10 mouse cellular contexts compared by ENCODE assay signal in the genomic region with DNA sequence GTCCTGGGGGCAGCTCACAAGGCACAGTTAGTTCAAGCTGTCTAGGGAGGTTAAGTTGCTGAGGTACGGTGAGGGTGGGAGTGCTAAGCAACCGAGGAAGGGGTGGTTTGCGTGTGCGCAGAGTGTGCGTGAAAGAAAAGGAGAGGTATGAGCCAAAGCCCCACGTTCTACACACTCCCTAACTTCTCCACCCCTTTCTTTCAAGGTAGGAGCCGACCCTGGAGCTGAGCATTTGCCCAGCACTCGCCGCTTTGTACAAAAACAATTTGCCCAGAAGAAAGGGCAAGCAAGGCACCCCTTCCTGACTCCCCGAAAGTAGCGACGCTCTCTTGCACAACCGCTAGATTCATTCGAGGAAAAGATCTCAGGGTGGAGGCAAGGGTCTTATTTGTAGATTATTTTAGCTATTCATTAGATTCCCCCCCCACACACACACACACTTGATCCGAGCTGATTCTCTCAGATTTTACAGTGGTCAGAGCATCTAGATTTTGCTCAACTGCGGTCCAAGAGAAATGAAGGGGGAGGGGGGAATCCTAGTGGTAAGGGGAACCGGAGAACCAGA. TPM values are rescaled to one million over a fixed set of nuclear protein-coding genes. Genes with fewer than 3 reads are reported as not detected.
DNase-seq lines count a peak whose midpoint lies in the region; ATAC-seq and TF ChIP-seq lines count a peak whose summit lies in the region.
"Had no signal": no experiment of that assay in that cellular context is flagged by ENCODE, and none has a peak within 500 bp of the region (broad histone marks: within the 10 kb centered on the region; RNA-seq: fewer than 3 reads in every experiment).

No protein-coding gene starts in this region.

- H3K36me3 ChIP-seq in midbrain, embryonic 10.5 days = no peaks in the 10 kb centered on the region
- H3K36me3 ChIP-seq in midbrain, embryonic 13.5 days = no peaks in the 10 kb centered on the region
- no peaks in the 10 kb centered on the region for H3K36me3 ChIP-seq in intestine, embryonic 15.5 days
- no peaks in the 10 kb centered on the region for H3K36me3 ChIP-seq in stomach, embryonic 15.5 days

- peak overlapping the region; percentile 80 for H3K4me3 ChIP-seq in gastrocnemius, adult 2 months
- peak overlapping the region; percentile 52 for H3K4me3 ChIP-seq in midbrain, embryonic 10.5 days
- no peak overlapping the region for H3K4me3 ChIP-seq in midbrain, embryonic 13.5 days (replicated peaks)
- peak overlapping the region; percentile 34 for H3K4me3 ChIP-seq in intestine, embryonic 15.5 days (replicated peaks)
- peak overlapping the region; percentile 34 for H3K4me3 ChIP-seq in stomach, embryonic 15.5 days (replicated peaks)

- H3K9ac ChIP-seq in midbrain, embryonic 13.5 days (replicated peaks) = no peak overlapping the region; the same call in 1 of the 2 replicates
- no peak overlapping the region for H3K9ac ChIP-seq in intestine, embryonic 15.5 days
- no peak overlapping the region for H3K9ac ChIP-seq in stomach, embryonic 15.5 days

- H3K4me1 ChIP-seq in midbrain, embryonic 10.5 days = peaks cover 62% of the 10 kb centered on the region
- peaks cover 52% of the 10 kb centered on the region for H3K4me1 ChIP-seq in midbrain, embryonic 13.5 days (replicated peaks)
- peaks cover 38% of the 10 kb centered on the region for H3K4me1 ChIP-seq in intestine, embryonic 15.5 days (replicated peaks)
- H3K4me1 ChIP-seq in stomach, embryonic 15.5 days = peaks cover 23% of the 10 kb centered on the region

- no peak for TF ChIP-seq CTCF in gastrocnemius, adult 2 months (IDR thresholded peaks at IDR 0.05)

- no peaks in the 10 kb centered on the region for H3K9me3 ChIP-seq in midbrain, embryonic 10.5 days (replicated peaks)
- H3K9me3 ChIP-seq in midbrain, embryonic 13.5 days = no peaks in the 10 kb centered on the region
- no peaks in the 10 kb centered on the region for H3K9me3 ChIP-seq in intestine, embryonic 15.5 days
- no peaks in the 10 kb centered on the region for H3K9me3 ChIP-seq in stomach, embryonic 15.5 days

- intact Hi-C loops in gastrocnemius, adult 2 months (cut with DNase I) = loop anchor here (5.0 kb wide), 2 partner anchors 78 to 543 kb away; no protein-coding TSS in a partner anchor
- intact Hi-C loops in gastrocnemius, postnatal 14 days (cut with DNase I; ENCODE audit: low total_unique reads) = loop anchor here (5.0 to 10.0 kb wide), 3 partner anchors 121 to 293 kb away; no protein-coding TSS in a partner anchor

- H3K4me2 ChIP-seq in midbrain, embryonic 13.5 days (replicated peaks) = no peak overlapping the region; the same call in 1 of the 2 replicates
- H3K4me2 ChIP-seq in intestine, embryonic 15.5 days (replicated peaks) = peak overlapping the region; percentile 85
- peak overlapping the region; percentile 87 for H3K4me2 ChIP-seq in stomach, embryonic 15.5 days

- DNase-seq in gastrocnemius, adult 2 months = no peak
- DNase-seq in gastrocnemius, postnatal 4 days (ENCODE audit: low spot score in 2 of 2) = no peak
- DNase-seq in midbrain, embryonic 10.5 days (ENCODE audit: low spot score) = peak; percentile 24
- no peak for DNase-seq in thymus, postnatal 14 days
- no peak for DNase-seq in gastrocnemius, postnatal 14 days
- DNase-seq: cerebellum, adult 11-12 months; layer of hippocampus, adult 9-11 months had no signal

- peak overlapping the region; percentile 76 for H3K27ac ChIP-seq in gastrocnemius, adult 2 months
- H3K27ac ChIP-seq in midbrain, embryonic 10.5 days (replicated peaks) = no peak overlapping the region
- no peak overlapping the region for H3K27ac ChIP-seq in midbrain, embryonic 13.5 days
- H3K27ac ChIP-seq in intestine, embryonic 15.5 days = no peak overlapping the region
- H3K27ac ChIP-seq in stomach, embryonic 15.5 days = no peak overlapping the region

- no peak for ATAC-seq in midbrain, embryonic 13.5 days
- ATAC-seq in intestine, embryonic 15.5 days = no peak
- ATAC-seq in stomach, embryonic 15.5 days (ENCODE audit: insufficient read depth, low FRiP score, low read depth) = no peak

- WGBS in midbrain, embryonic 10.5 days = 1% methylated on average over 17 of the region's 17 CpGs
- 3% methylated on average over 17 of the region's 17 CpGs for WGBS in midbrain, embryonic 13.5 days
- WGBS in intestine, embryonic 15.5 days = 18% methylated on average over 17 of the region's 17 CpGs
- 16% methylated on average over 17 of the region's 17 CpGs for WGBS in stomach, embryonic 15.5 days

- H3K27me3 ChIP-seq in midbrain, embryonic 10.5 days (ENCODE audit: low read depth, poor library complexity, severe bottlenecking) = peaks cover 75% of the 10 kb centered on the region
- peaks cover 70% of the 10 kb centered on the region for H3K27me3 ChIP-seq in midbrain, embryonic 13.5 days
- H3K27me3 ChIP-seq in intestine, embryonic 15.5 days (replicated peaks) = peaks cover 29% of the 10 kb centered on the region
- H3K27me3 ChIP-seq in stomach, embryonic 15.5 days (replicated peaks) = peaks cover 19% of the 10 kb centered on the region; the same call in 1 of the 2 replicates

RNA-seq across cellular contexts. Expression of gene Ntf3, which starts 1.0 kb away (rescaled TPM):
- total RNA-seq in gastrocnemius, adult 2 months (2021) = 1 to 10 TPM; 1.4 to 2.4 TPM
- 1 to 10 TPM; 3.0 to 3.3 TPM for total RNA-seq in gastrocnemius, postnatal 4 days (2021)
- 4.6 and 5.3 TPM in 2 replicates for polyA plus RNA-seq in midbrain, embryonic 10.5 days (2016; fragmentation: Nextera tagmentation; extraction: Ambion mirVana)
- polyA plus RNA-seq in midbrain, embryonic 13.5 days (2015; fragmentation: Nextera tagmentation; extraction: Ambion mirVana) = 1.0 and 1.5 TPM in 2 replicates
- polyA plus RNA-seq in intestine, embryonic 15.5 days (2015; fragmentation: Nextera tagmentation; extraction: Ambion mirVana) = 6.5 and 7.8 TPM in 2 replicates
- polyA plus RNA-seq in stomach, embryonic 15.5 days (2015; fragmentation: Nextera tagmentation; extraction: Ambion mirVana) = 9.2 and 9.5 TPM in 2 replicates
- total RNA-seq in gastrocnemius, postnatal 14 days (2021) = 1 to 10 TPM; 2.3 TPM
